Mouse (Mus musculus) activated CD4-positive, CD25-positive, alpha-beta regulatory T cell, adult 9 weeks (primary cell): ENCODE measurements around the gene Gm38394. TPM values are rescaled to one million over a fixed set of nuclear protein-coding genes. Genes with fewer than 3 reads are reported as not detected.

Source experiments
- polyA plus RNA-seq: library from polyadenylated mRNA; unstranded; fragments of 100-300 nt; shearing (Covaris generic); gene quantifications from one replicate; pipeline ENCODE4 v1.2.1, GENCODE M21; 2017

Gene Gm38394
- polyA plus RNA-seq: 2.8 TPM

GRCm38 (mm10) chr1:133661203-133661933, at the start of gene Gm38394:
Gene Gm38394, minus strand, starts transcription at chr1:133661318.

GRCm38 (mm10) chr1:133689897-133690296, 28.8 kb upstream of the Gm38394 start, which contains the start of gene Lax1:
Gene Lax1, minus strand, starts transcription at chr1:133690108.

GRCm38 (mm10) chr1:133660466-133661202, 484 bp downstream of the Gm38394 start, which contains the start of gene Zbed6:
Gene Zbed6, minus strand, starts transcription at chr1:133660885.

GRCm38 (mm10) chr1:133609771-133610502, 51.2 kb downstream of the Gm38394 start, which contains the start of gene Snrpe:
Gene Snrpe, minus strand, starts transcription at chr1:133610291.

Other genes with a start within 250 kb of the Gm38394 start
- gene Sox13, start 236.9 kb downstream of the Gm38394 start, polyA plus RNA-seq: not detected
- 341 TPM for gene Snrpe, start 51.0 kb downstream of the Gm38394 start, polyA plus RNA-seq
- not detected for gene Zbed6, start 433 bp downstream of the Gm38394 start, polyA plus RNA-seq
- gene Lax1, start 28.8 kb upstream of the Gm38394 start, polyA plus RNA-seq: 145 TPM
- gene Atp2b4, start 139.7 kb upstream of the Gm38394 start, polyA plus RNA-seq: 8.6 TPM
- gene Optc, start 246.7 kb upstream of the Gm38394 start, polyA plus RNA-seq: not detected